Mouse (Mus musculus): ENCODE measurements around the gene Dnaja4. TPM values are rescaled to one million over a fixed set of nuclear protein-coding genes. Genes with fewer than 3 reads are reported as not detected.

The Dnaja4 gene
- polyA plus RNA-seq, 1 experiment from 2014 or later: 3.0 TPM

DNA sequence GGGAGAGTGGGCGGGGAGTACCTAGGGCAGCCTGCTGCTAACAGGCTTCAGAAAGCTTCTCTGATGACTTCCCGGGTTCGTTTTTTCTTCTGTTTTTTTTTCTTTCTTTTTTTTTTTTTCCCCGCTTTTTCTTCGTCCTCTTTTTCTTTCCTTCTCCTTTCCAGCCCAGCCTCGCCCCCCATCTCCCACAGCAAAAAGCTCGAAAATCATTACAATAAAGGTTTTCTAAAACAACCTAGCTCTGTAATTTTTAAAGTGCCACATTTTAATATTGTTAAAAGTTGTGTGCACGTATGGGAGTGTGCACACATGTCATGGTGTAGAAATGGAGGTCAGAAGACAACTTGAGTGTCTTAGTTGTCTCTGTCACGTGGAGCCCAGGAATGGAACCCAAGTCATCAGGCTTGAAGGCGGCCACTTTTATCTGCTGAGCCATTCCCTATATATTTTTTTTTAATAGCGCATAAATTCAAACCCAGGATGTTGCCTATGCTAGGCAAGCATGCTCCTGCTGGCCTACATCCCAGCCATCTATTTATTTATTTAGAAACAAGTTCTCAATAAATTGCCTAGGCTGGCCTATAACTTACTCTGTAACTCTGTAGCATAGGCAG, 36.1 kb downstream of the Dnaja4 start:
- H3K27ac ChIP-seq: no peak overlapping the region
- peak overlapping the region; percentile 76 for H3K4me2 ChIP-seq
- 22% methylated on average over 11 of the region's 11 CpGs for WGBS
- H3K9ac ChIP-seq: peak overlapping the region; percentile 79
- ATAC-seq: no peak
- peaks cover 2% of the 10 kb centered on the region for H3K36me3 ChIP-seq (ENCODE audit: poor library complexity, severe bottlenecking)
- no peaks in the 10 kb centered on the region for H3K27me3 ChIP-seq
- H3K4me1 ChIP-seq: peaks cover 20% of the 10 kb centered on the region
- H3K9me3 ChIP-seq (replicated peaks): no peaks in the 10 kb centered on the region
- peak overlapping the region; percentile 80 for H3K4me3 ChIP-seq

- Histone ChIP-seq H3K4me1 (peaks cover 20% of the 10 kb centered on the region), H3K4me3 (no peak overlapping the region), H3K4me2 (no peak overlapping the region), H3K9me3 (replicated peaks) (no peaks in the 10 kb centered on the region), H3K9ac (no peak overlapping the region), H3K36me3 (ENCODE audit: poor library complexity, severe bottlenecking) (no peaks in the 10 kb centered on the region), H3K27ac (no peak overlapping the region), H3K27me3 (no peaks in the 10 kb centered on the region)
- ATAC-seq: no peak; the same call in 1 of the 2 replicates
- 19% methylated on average over 9 of the region's 9 CpGs for WGBS
Observed at GRCm38 (mm10) chr9:54736284-54736701, 37.6 kb downstream of the Dnaja4 start.

DNA sequence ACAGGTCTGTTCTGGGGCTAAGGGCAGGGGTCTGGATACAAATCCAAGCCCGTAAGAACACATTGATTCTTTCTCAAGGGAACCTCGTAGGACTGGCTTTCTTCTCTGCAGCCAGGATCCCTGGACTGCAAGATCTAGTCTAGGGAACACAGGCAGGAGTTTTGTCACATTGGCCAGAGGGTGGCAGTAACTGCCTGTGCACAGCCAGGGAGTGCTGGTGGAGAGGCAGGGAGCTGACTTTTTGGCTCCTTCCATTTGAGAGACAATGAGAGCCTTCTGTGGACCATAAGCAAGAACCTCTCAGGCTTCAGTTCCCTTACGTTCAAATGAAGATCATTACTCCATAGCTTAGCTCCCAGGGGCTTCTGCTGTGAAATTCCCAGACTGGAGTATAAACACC, 39.7 kb downstream of the Dnaja4 start:
- WGBS: 39% methylated on average over 3 of the region's 3 CpGs
- ATAC-seq: no peak
- no peak overlapping the region for H3K9ac ChIP-seq

GRCm38 (mm10) chr9:54743891-54744290, 45.2 kb downstream of the Dnaja4 start:
- no peaks in the 10 kb centered on the region for H3K9me3 ChIP-seq (replicated peaks)
- H3K27me3 ChIP-seq: no peaks in the 10 kb centered on the region
- no peak overlapping the region for H3K27ac ChIP-seq
- ATAC-seq: no peak
- H3K4me3 ChIP-seq: no peak overlapping the region
- H3K36me3 ChIP-seq (ENCODE audit: poor library complexity, severe bottlenecking): no peaks in the 10 kb centered on the region
- H3K4me1 ChIP-seq: peaks cover 11% of the 10 kb centered on the region
- 89% methylated on average over 4 of the region's 4 CpGs for whole genome bisulfite sequencing
- H3K4me2 ChIP-seq: no peak overlapping the region
- H3K9ac ChIP-seq: no peak overlapping the region

More for the DNA sequence above, 39.7 kb downstream of the Dnaja4 start:
- Histone ChIP-seq H3K27ac (no peak overlapping the region), H3K4me1 (peaks cover 9% of the 10 kb centered on the region), H3K36me3 (ENCODE audit: poor library complexity, severe bottlenecking) (no peaks in the 10 kb centered on the region), H3K4me2 (no peak overlapping the region), H3K27me3 (no peaks in the 10 kb centered on the region), H3K4me3 (no peak overlapping the region), H3K9me3 (replicated peaks) (no peaks in the 10 kb centered on the region)

DNA sequence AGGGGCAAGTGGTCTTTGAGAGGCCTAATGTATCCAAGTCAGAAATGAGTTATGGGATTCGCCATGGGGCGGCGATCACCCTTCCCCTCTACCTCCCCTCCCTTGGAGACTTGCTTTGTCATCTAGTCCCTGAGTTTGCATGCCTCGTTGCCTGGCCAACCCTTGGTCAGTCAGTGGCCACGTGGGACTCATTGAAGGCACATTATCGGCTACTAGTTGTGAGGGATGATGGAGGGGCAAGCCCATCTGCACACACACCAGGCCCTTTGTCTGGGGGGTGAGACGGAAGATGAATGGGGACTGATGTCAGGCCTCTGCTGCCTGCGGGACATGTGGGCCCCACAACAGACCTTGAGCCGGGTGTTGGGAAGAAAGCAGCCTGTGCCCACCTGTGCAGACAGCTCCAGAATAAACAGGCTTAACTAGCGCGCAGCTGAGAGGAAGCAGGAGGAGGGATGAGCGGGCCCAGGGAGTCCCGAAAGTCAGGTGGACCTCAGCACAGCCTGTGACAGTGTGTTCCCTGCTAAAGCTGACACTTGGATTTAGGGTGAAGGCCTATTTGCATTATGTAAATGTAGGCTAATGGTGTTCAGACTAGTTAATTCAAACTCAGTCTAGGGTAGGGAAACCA, 47.2 kb downstream of the Dnaja4 start:
- Histone ChIP-seq H3K27me3 (no peaks in the 10 kb centered on the region), H3K36me3 (ENCODE audit: poor library complexity, severe bottlenecking) (no peaks in the 10 kb centered on the region), H3K27ac (no peak overlapping the region), H3K9ac (no peak overlapping the region), H3K9me3 (replicated peaks) (no peaks in the 10 kb centered on the region), H3K4me2 (no peak overlapping the region), H3K4me3 (no peak overlapping the region), H3K4me1 (peaks cover 11% of the 10 kb centered on the region)
- 50% methylated on average over 13 of the region's 13 CpGs for whole genome bisulfite sequencing
- no peak; the same call in 1 of the 2 replicates for ATAC-seq

- Histone ChIP-seq H3K27ac (no peak overlapping the region), H3K36me3 (ENCODE audit: poor library complexity, severe bottlenecking) (no peaks in the 10 kb centered on the region), H3K27me3 (no peaks in the 10 kb centered on the region), H3K4me2 (no peak overlapping the region), H3K4me1 (peaks cover 17% of the 10 kb centered on the region), H3K4me3 (no peak overlapping the region), H3K9ac (no peak overlapping the region), H3K9me3 (replicated peaks) (no peaks in the 10 kb centered on the region)
- ATAC-seq: no peak
- WGBS: 86% methylated on average over 7 of the region's 7 CpGs
Observed at GRCm38 (mm10) chr9:54750215-54750981, 51.7 kb downstream of the Dnaja4 start.

GRCm38 (mm10) chr9:54751684-54752083, 53.0 kb downstream of the Dnaja4 start:
- Histone ChIP-seq H3K9me3 (replicated peaks) (no peaks in the 10 kb centered on the region), H3K27ac (no peak overlapping the region), H3K36me3 (ENCODE audit: poor library complexity, severe bottlenecking) (no peaks in the 10 kb centered on the region), H3K9ac (no peak overlapping the region), H3K4me1 (peaks cover 6% of the 10 kb centered on the region; the same call in 1 of the 2 replicates), H3K27me3 (no peaks in the 10 kb centered on the region), H3K4me3 (no peak overlapping the region), H3K4me2 (no peak overlapping the region)
- no peak for ATAC-seq
- WGBS: 85% methylated on average over 2 of the region's 2 CpGs

DNA sequence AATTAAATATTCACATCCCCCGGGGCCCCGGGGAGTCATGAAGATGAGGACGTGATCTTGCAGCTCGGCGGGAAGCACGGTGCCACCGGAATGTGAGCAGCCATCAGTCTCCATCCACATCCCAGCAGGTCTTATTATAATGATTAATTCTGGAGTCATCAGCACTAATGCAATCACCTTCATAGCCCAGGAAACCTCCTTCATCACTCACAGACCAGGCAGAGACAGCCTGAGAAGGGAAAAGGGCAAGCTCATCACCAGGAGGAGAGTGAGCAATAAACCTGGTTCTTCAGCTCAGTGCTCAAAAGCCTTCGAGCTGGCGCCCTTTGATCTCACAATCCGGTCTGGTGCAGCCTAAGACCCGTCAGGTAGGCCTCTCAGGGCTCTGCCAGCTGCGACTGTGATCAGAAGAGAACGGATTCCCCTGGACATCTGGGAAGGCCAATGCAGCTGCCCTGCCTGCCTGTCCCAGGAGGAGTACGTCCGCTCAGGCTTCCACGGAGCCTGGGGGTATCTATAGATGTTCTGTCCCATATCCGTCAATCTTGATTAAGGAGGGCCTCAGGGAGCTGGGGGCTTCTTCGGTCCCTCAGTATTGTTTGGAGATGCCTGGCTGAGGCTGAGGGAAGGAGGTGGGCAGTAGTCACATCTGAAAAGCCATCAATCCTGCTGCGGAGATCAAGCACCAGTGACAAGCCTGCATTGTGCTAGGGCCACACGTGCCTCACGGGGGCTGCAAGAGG, 53.7 kb downstream of the Dnaja4 start:
- Histone ChIP-seq H3K4me3 (no peak overlapping the region), H3K36me3 (ENCODE audit: poor library complexity, severe bottlenecking) (no peaks in the 10 kb centered on the region), H3K9me3 (replicated peaks) (no peaks in the 10 kb centered on the region), H3K27me3 (no peaks in the 10 kb centered on the region), H3K9ac (no peak overlapping the region), H3K4me1 (peaks cover 6% of the 10 kb centered on the region; the same call in 1 of the 2 replicates), H3K4me2 (no peak overlapping the region), H3K27ac (no peak overlapping the region)
- WGBS: 28% methylated on average over 21 of the region's 21 CpGs
- no peak for ATAC-seq

- WGBS: 48% methylated on average over 11 of the region's 11 CpGs
- Histone ChIP-seq H3K4me2 (no peak overlapping the region), H3K4me1 (peaks cover 6% of the 10 kb centered on the region; the same call in 1 of the 2 replicates), H3K9me3 (replicated peaks) (no peaks in the 10 kb centered on the region), H3K36me3 (ENCODE audit: poor library complexity, severe bottlenecking) (no peaks in the 10 kb centered on the region), H3K27me3 (no peaks in the 10 kb centered on the region), H3K4me3 (no peak overlapping the region), H3K9ac (no peak overlapping the region), H3K27ac (no peak overlapping the region)
- ATAC-seq: no peak
Observed at GRCm38 (mm10) chr9:54752944-54753295, 54.2 kb downstream of the Dnaja4 start.

GRCm38 (mm10) chr9:54759592-54759991, 60.9 kb downstream of the Dnaja4 start:
- Histone ChIP-seq H3K4me1 (peaks cover 12% of the 10 kb centered on the region), H3K36me3 (ENCODE audit: poor library complexity, severe bottlenecking) (no peaks in the 10 kb centered on the region), H3K9ac (no peak overlapping the region), H3K27me3 (peaks cover 29% of the 10 kb centered on the region), H3K4me2 (no peak overlapping the region), H3K4me3 (no peak overlapping the region), H3K9me3 (replicated peaks) (no peaks in the 10 kb centered on the region), H3K27ac (no peak overlapping the region)
- 7% methylated on average over 6 of the region's 6 CpGs for WGBS
- no peak for ATAC-seq

DNA sequence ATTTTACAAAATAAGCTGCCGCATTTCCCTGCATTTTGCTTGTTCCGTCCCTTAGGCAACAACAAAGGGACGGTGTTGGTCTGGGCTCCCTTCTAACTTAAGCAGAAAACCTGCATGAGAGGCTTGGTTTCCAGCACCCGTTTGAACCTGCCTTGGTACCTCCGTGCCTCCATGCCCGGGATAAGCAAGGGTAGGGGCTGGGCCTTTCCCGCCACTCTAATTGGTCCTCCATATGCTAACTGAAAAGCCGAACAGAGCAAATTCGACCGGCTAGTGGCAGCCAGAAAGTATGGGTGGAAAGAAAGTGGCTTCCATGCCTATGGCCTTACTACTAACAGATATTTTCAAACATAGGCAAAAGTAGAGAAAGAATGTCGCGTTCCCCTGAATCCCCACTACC, 65.4 kb downstream of the Dnaja4 start:
- WGBS: 19% methylated on average over 12 of the region's 12 CpGs
- no peak for ATAC-seq
- no peaks in the 10 kb centered on the region for H3K36me3 ChIP-seq (ENCODE audit: poor library complexity, severe bottlenecking)

More for the DNA sequence above, 65.4 kb downstream of the Dnaja4 start:
- Histone ChIP-seq H3K4me1 (peaks cover 41% of the 10 kb centered on the region), H3K4me2 (peak overlapping the region; percentile 74), H3K27ac (no peak overlapping the region), H3K9ac (no peak overlapping the region), H3K27me3 (peaks cover 68% of the 10 kb centered on the region), H3K4me3 (peak overlapping the region; percentile 42; the same call in 1 of the 2 replicates), H3K9me3 (replicated peaks) (no peaks in the 10 kb centered on the region)
